Mouse (Mus musculus) neural tube, embryonic 11.5 days (tissue): ENCODE measurements around the gene Snx30. TPM values are rescaled to one million over a fixed set of nuclear protein-coding genes. Genes with fewer than 3 reads are reported as not detected.

ENCODE experiments used
- ATAC-seq: fragments of 200-750 bp; cut with Nextera tagmentation; 2 replicates; pipeline ENCODE4 v1.8.0; 2017; ENCODE audit warnings: moderate number of reproducible peaks, mild to moderate bottlenecking, moderate TSS enrichment, moderate library complexity; ENCODE audit not compliant: insufficient read depth, low FRiP score, low TSS enrichment
- DNase-seq: peaks from one replicate; pipeline ENCODE4 v3.0.0-alpha.2; 2015; ENCODE audit warnings: low spot score
- H3K27ac ChIP-seq: fragments of 300-500 bp; sonication (generic); 2 replicates; pipeline ENCODE4 v1.5.1; 2014; ENCODE audit warnings: low read depth, mild to moderate bottlenecking, low read length
- H3K27me3 ChIP-seq: fragments of 300-500 bp; sonication (generic); 2 replicates; pipeline ENCODE4 v1.6.1; 2014; ENCODE audit warnings: mild to moderate bottlenecking, low read length, mixed read lengths; ENCODE audit not compliant: control insufficient read depth, insufficient read depth
- H3K36me3 ChIP-seq: fragments of 300-500 bp; sonication (generic); 2 replicates; pipeline ENCODE4 v1.6.1; 2014; ENCODE audit warnings: mild to moderate bottlenecking, low read length, moderate library complexity, mixed read lengths; ENCODE audit not compliant: control insufficient read depth, insufficient read depth
- H3K4me1 ChIP-seq: fragments of 300-500 bp; sonication (generic); 2 replicates; pipeline ENCODE4 v1.6.1; 2014; ENCODE audit warnings: low read length, mixed read lengths; ENCODE audit not compliant: control insufficient read depth, insufficient read depth
- H3K4me2 ChIP-seq: fragments of 300-500 bp; sonication (generic); 2 replicates; pipeline ENCODE4 v1.6.1; 2014; ENCODE audit warnings: low read depth, mild to moderate bottlenecking, moderate library complexity
- H3K4me3 ChIP-seq: fragments of 300-500 bp; sonication (generic); 2 replicates; pipeline ENCODE4 v1.5.1; 2014; ENCODE audit warnings: low read depth, low read length
- H3K9ac ChIP-seq: fragments of 300-500 bp; sonication (generic); 2 replicates; pipeline ENCODE4 v1.6.1; 2014; ENCODE audit warnings: mild to moderate bottlenecking, low read length
- H3K9me3 ChIP-seq: fragments of 300-500 bp; sonication (generic); 2 replicates; pipeline ENCODE4 v1.6.1; 2016; ENCODE audit warnings: low read length; ENCODE audit not compliant: control insufficient read depth
- WGBS: fragments of 180-500 bp; shearing (Covaris S2); extraction: QIAGEN DNeasy Blood & Tissue Kit; methylation state at CpG from one replicate; pipeline ENCODE4 v1.1.7; 2014; 5-methylcytosine and 5-hydroxymethylcytosine counted together
- polyA plus RNA-seq: library from polyadenylated mRNA; unstranded; fragments of >200 nt; fragmentation: Nextera tagmentation; extraction: Ambion mirVana; gene quantifications from 2 replicates; pipeline ENCODE4 v1.2.1, GENCODE M21; 2014

Gene Snx30
- polyA plus RNA-seq, 1 experiment from 2014 or later, result 10.6 TPM

- Histone ChIP-seq H3K4me2 (no peak overlapping the region), H3K36me3 (no peaks in the 10 kb centered on the region), H3K27ac (no peak overlapping the region), H3K9ac (no peak overlapping the region), H3K27me3 (no peaks in the 10 kb centered on the region), H3K4me3 (no peak overlapping the region), H3K4me1 (peaks cover 8% of the 10 kb centered on the region; the same call in 1 of the 2 replicates), H3K9me3 (no peaks in the 10 kb centered on the region)
- 69% methylated on average over 7 of the region's 7 CpGs for WGBS
- ATAC-seq (no peak), DNase-seq (no peak)
Observed at GRCm38 (mm10) chr4:59823470-59823869, 17.8 kb downstream of the Snx30 start.

GRCm38 (mm10) chr4:59824860-59825259 lies 19.2 kb downstream of the Snx30 start:
- Histone ChIP-seq H3K27ac (no peak overlapping the region), H3K4me3 (no peak overlapping the region), H3K4me2 (no peak overlapping the region), H3K9ac (no peak overlapping the region), H3K27me3 (no peaks in the 10 kb centered on the region), H3K9me3 (no peaks in the 10 kb centered on the region), H3K4me1 (no peaks in the 10 kb centered on the region), H3K36me3 (no peaks in the 10 kb centered on the region)
- DNase-seq, result no peak
- no peak for ATAC-seq
- WGBS, result 91% methylated on average over 5 of the region's 5 CpGs

- no peaks in the 10 kb centered on the region for H3K9me3 ChIP-seq
- no peak for ATAC-seq
- no peak overlapping the region for H3K4me3 ChIP-seq
- H3K4me1 ChIP-seq, result no peaks in the 10 kb centered on the region
- H3K36me3 ChIP-seq, result no peaks in the 10 kb centered on the region
- no peak overlapping the region for H3K4me2 ChIP-seq
- no peak overlapping the region for H3K27ac ChIP-seq
- 75% methylated on average over 6 of the region's 6 CpGs for WGBS
- H3K27me3 ChIP-seq, result no peaks in the 10 kb centered on the region
- no peak for DNase-seq
- H3K9ac ChIP-seq, result no peak overlapping the region
Observed at GRCm38 (mm10) chr4:59825634-59826033, 20.0 kb downstream of the Snx30 start.

GRCm38 (mm10) chr4:59826381-59826780 lies 20.7 kb downstream of the Snx30 start:
- no peak overlapping the region for H3K9ac ChIP-seq
- H3K9me3 ChIP-seq, result no peaks in the 10 kb centered on the region
- H3K27ac ChIP-seq, result no peak overlapping the region
- no peak for DNase-seq
- no peak overlapping the region for H3K4me3 ChIP-seq
- H3K4me2 ChIP-seq, result no peak overlapping the region
- ATAC-seq, result no peak
- 94% methylated on average over 5 of the region's 5 CpGs for WGBS
- no peaks in the 10 kb centered on the region for H3K4me1 ChIP-seq
- H3K27me3 ChIP-seq, result no peaks in the 10 kb centered on the region
- no peaks in the 10 kb centered on the region for H3K36me3 ChIP-seq

- Histone ChIP-seq H3K4me1 (no peaks in the 10 kb centered on the region), H3K9me3 (no peaks in the 10 kb centered on the region), H3K9ac (no peak overlapping the region), H3K36me3 (no peaks in the 10 kb centered on the region), H3K27me3 (no peaks in the 10 kb centered on the region), H3K27ac (no peak overlapping the region), H3K4me2 (no peak overlapping the region), H3K4me3 (no peak overlapping the region)
- WGBS, result 88% methylated on average over 4 of the region's 4 CpGs
- DNase-seq (no peak), ATAC-seq (no peak)
Observed at GRCm38 (mm10) chr4:59829072-59829471, 23.4 kb downstream of the Snx30 start.

GRCm38 (mm10) chr4:59831038-59831437 lies 25.4 kb downstream of the Snx30 start:
- ATAC-seq (no peak), DNase-seq (no peak)
- Histone ChIP-seq H3K4me3 (no peak overlapping the region), H3K27me3 (no peaks in the 10 kb centered on the region), H3K4me2 (no peak overlapping the region), H3K36me3 (no peaks in the 10 kb centered on the region), H3K9me3 (no peaks in the 10 kb centered on the region), H3K9ac (no peak overlapping the region), H3K27ac (no peak overlapping the region), H3K4me1 (no peaks in the 10 kb centered on the region)
- 85% methylated on average over 5 of the region's 5 CpGs for WGBS

GRCm38 (mm10) chr4:59832810-59833209 lies 27.2 kb downstream of the Snx30 start:
- no peak overlapping the region for H3K27ac ChIP-seq
- H3K9ac ChIP-seq, result no peak overlapping the region
- H3K27me3 ChIP-seq, result no peaks in the 10 kb centered on the region
- no peaks in the 10 kb centered on the region for H3K4me1 ChIP-seq
- H3K4me3 ChIP-seq, result no peak overlapping the region
- no peak for DNase-seq
- no peak for ATAC-seq
- H3K36me3 ChIP-seq, result no peaks in the 10 kb centered on the region
- 73% methylated on average over 6 of the region's 6 CpGs for WGBS
- no peak overlapping the region for H3K4me2 ChIP-seq
- H3K9me3 ChIP-seq, result no peaks in the 10 kb centered on the region

GRCm38 (mm10) chr4:59837659-59838058 lies 32.0 kb downstream of the Snx30 start:
- H3K9ac ChIP-seq, result no peak overlapping the region
- no peak overlapping the region for H3K4me2 ChIP-seq
- H3K4me3 ChIP-seq, result no peak overlapping the region
- H3K27me3 ChIP-seq, result no peaks in the 10 kb centered on the region
- DNase-seq (no peak), ATAC-seq (no peak)
- no peaks in the 10 kb centered on the region for H3K9me3 ChIP-seq
- WGBS, result 82% methylated on average over 7 of the region's 7 CpGs
- H3K27ac ChIP-seq, result no peak overlapping the region
- no peaks in the 10 kb centered on the region for H3K36me3 ChIP-seq
- H3K4me1 ChIP-seq, result no peaks in the 10 kb centered on the region

GRCm38 (mm10) chr4:59844460-59845244 lies 39.0 kb downstream of the Snx30 start:
- H3K27me3 ChIP-seq, result no peaks in the 10 kb centered on the region
- no peak overlapping the region for H3K4me2 ChIP-seq
- no peak overlapping the region for H3K4me3 ChIP-seq
- no peaks in the 10 kb centered on the region for H3K9me3 ChIP-seq
- H3K36me3 ChIP-seq, result no peaks in the 10 kb centered on the region
- H3K4me1 ChIP-seq, result no peaks in the 10 kb centered on the region
- ATAC-seq (no peak), DNase-seq (no peak)
- no peak overlapping the region for H3K9ac ChIP-seq
- 85% methylated on average over 15 of the region's 15 CpGs for WGBS
- no peak overlapping the region for H3K27ac ChIP-seq
